Mouse (Mus musculus): ENCODE measurements around the gene Cdc42bpa.

GRCm38 (mm10) chr1:180170071-180170470 is 209.8 kb downstream of the Cdc42bpa start:
- TF ChIP-seq CTCF (conservative IDR thresholded peaks at IDR 0.05; ENCODE audit: low read length) (no peak), NANOG (IDR thresholded peaks at IDR 0.05; ENCODE audit: borderline replicate concordance, low read length) (no peak)
